Mouse (Mus musculus): Measurements from ENCODE around the gene H2-M10.3. TPM values are rescaled to one million over a fixed set of nuclear protein-coding genes. Genes with fewer than 3 reads are reported as not detected.

Gene H2-M10.3
- not detected for polyA plus RNA-seq (2017; shearing (Covaris generic))

DNA sequence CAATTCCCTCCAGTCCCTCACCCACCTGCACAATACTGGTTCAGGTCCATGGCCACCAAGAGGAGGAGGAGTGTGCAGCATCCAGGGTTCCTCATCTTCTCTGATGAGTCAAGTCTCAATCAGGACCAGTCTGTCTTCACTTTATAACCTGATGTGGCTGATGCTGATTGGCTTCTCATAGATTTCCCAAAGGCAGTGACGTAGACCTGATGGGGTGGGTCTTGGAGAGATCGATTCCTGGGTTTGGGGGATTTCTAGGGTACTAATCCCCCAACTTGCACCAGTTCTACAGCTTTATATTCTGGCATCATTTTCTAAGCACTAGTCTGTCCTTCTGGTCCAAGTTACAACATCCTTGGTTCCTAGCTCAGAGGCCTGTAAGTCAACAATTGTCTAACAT lies at the start of gene H2-M10.3:
TSS of gene H2-M10.3 (minus strand) at position 101 of the 400 bp plus-strand sequence.

GRCm38 (mm10) chr17:36326055-36326454 lies 42.2 kb downstream of the H2-M10.3 start, which contains the start of gene H2-M10.1:
Gene H2-M10.1 (minus strand): TSS chr17:36326155.

Other genes starting within 250 kb of the H2-M10.3 start
- gene Gm19684, start 246.7 kb downstream of the H2-M10.3 start, polyA plus RNA-seq (2017; shearing (Covaris generic)) = 1.4 TPM
- gene Gm7030, start 239.0 kb downstream of the H2-M10.3 start, polyA plus RNA-seq (2017; shearing (Covaris generic)) = 0.33 TPM
- gene Gm8909, start 199.9 kb downstream of the H2-M10.3 start, polyA plus RNA-seq (2017; shearing (Covaris generic)) = 14.0 TPM
- 0.46 TPM for gene H2-T3, start 178.1 kb downstream of the H2-M10.3 start, polyA plus RNA-seq (2017; shearing (Covaris generic))
- 203 TPM for gene Rpp21, start 110.3 kb downstream of the H2-M10.3 start, polyA plus RNA-seq (2017; shearing (Covaris generic))
- gene Trim39, start 96.2 kb downstream of the H2-M10.3 start, polyA plus RNA-seq (2017; shearing (Covaris generic)) = 23.0 TPM
- not detected for gene H2-M10.2, start 81.9 kb downstream of the H2-M10.3 start, polyA plus RNA-seq (2017; shearing (Covaris generic))
- gene H2-M10.1, start 42.3 kb downstream of the H2-M10.3 start, polyA plus RNA-seq (2017; shearing (Covaris generic)) = not detected
- not detected for gene H2-M10.4, start 93.9 kb upstream of the H2-M10.3 start, polyA plus RNA-seq (2017; shearing (Covaris generic))
- gene H2-M11, start 178.7 kb upstream of the H2-M10.3 start, polyA plus RNA-seq (2017; shearing (Covaris generic)) = not detected

Data from CD4-positive, CD25-positive, alpha-beta regulatory T cell, adult 9 weeks (primary cell).